Mouse (Mus musculus) CH12.LX (cell line): Measurements from ENCODE around the gene Bcl9l. TPM values are rescaled to one million over a fixed set of nuclear protein-coding genes. Genes with fewer than 3 reads are reported as not detected.

Experiments
- DNase-seq: peaks from one replicate; pipeline ENCODE4 v3.0.0-alpha.2; 2013; ENCODE audit errors: extremely low read depth
- H3K27ac ChIP-seq: 2 replicates; pipeline ENCODE4 v1.5.1; 2012; ENCODE audit warnings: low read depth, mild to moderate bottlenecking, control low read depth, moderate library complexity; ENCODE audit not compliant: insufficient read depth
- H3K27me3 ChIP-seq: replicated peaks from 2 replicates; pipeline ENCODE3; 2012; ENCODE audit warnings: inconsistent platforms
- H3K36me3 ChIP-seq, 2 experiments: replicated peaks in 1 of 2; 2 replicates each; pipeline versions ENCODE3 to v1.6.1; 2012; ENCODE audit warnings: inconsistent platforms in 1 of 2, low read length in 1 of 2, mild to moderate bottlenecking in 1 of 2, mixed read lengths in 1 of 2, moderate library complexity in 1 of 2; ENCODE audit not compliant: control insufficient read depth in 1 of 2, insufficient read depth in 1 of 2
- H3K4me1 ChIP-seq, 2 experiments: 2 replicates each; pipeline ENCODE4 v1.6.1; 2012; ENCODE audit warnings: inconsistent platforms in 1 of 2, moderate library complexity in 1 of 2; ENCODE audit not compliant: insufficient read depth in 2 of 2, control insufficient read depth in 1 of 2
- H3K4me2 ChIP-seq: 2 replicates; pipeline ENCODE4 v1.6.1; 2012; ENCODE audit warnings: low read depth, mild to moderate bottlenecking, control low read depth; ENCODE audit not compliant: poor library complexity, insufficient read depth, severe bottlenecking
- H3K4me3 ChIP-seq, 3 experiments: fragments of 150-350 bp in 1 of 3; sonication (generic) in 1 of 3; replicated peaks in 1 of 3; 2 replicates each; pipeline versions ENCODE3 to v1.5.1; 2011 to 2012; ENCODE audit warnings: low read depth in 2 of 3, low read length in 2 of 3, mild to moderate bottlenecking in 2 of 3, moderate library complexity in 2 of 3, control low read depth in 1 of 3, improper control_type of control experiment in 1 of 3, inconsistent platforms in 1 of 3, mixed read lengths in 1 of 3; ENCODE audit not compliant: poor library complexity in 1 of 3
- H3K79me2 ChIP-seq: replicated peaks from 2 replicates; pipeline ENCODE4 v1.6.1; 2012; ENCODE audit warnings: mild to moderate bottlenecking, moderate library complexity; ENCODE audit not compliant: control insufficient read depth, poor library complexity, insufficient read depth, severe bottlenecking; ENCODE audit errors: extremely low read depth
- H3K9ac ChIP-seq: 2 replicates; pipeline ENCODE4 v1.6.1; 2012; ENCODE audit warnings: low read depth, mild to moderate bottlenecking, control low read depth, moderate library complexity; ENCODE audit not compliant: insufficient read depth
- H3K9me3 ChIP-seq: replicated peaks from 2 replicates; pipeline ENCODE3; 2012; ENCODE audit warnings: low read length, inconsistent platforms, mixed read lengths
- BHLHE40 ChIP-seq: IDR thresholded peaks from 2 replicates; pipeline ENCODE4 v1.6.1; 2011; ENCODE audit warnings: mild to moderate bottlenecking, low read depth, low read length, improper control_type of control experiment
- CHD1 ChIP-seq: IDR thresholded peaks from 2 replicates; pipeline ENCODE4 v1.6.1; 2012; ENCODE audit warnings: low read depth, low read length, improper control_type of control experiment, inconsistent platforms
- EP300 ChIP-seq: IDR thresholded peaks from 2 replicates; pipeline ENCODE4 v1.6.1; 2011; ENCODE audit warnings: low read length, improper control_type of control experiment
- HCFC1 ChIP-seq: IDR thresholded peaks from 2 replicates; pipeline ENCODE4 v1.6.1; 2012; ENCODE audit warnings: low read depth, mild to moderate bottlenecking, inconsistent platforms, low read length, improper control_type of control experiment
- IRF4 ChIP-seq: IDR thresholded peaks from 2 replicates; pipeline ENCODE4 v1.6.1; 2014; ENCODE audit warnings: low read depth, mild to moderate bottlenecking, inconsistent platforms, low read length, improper control_type of control experiment
- JUN ChIP-seq: IDR thresholded peaks from 2 replicates; pipeline ENCODE4 v1.6.1; 2011; ENCODE audit warnings: low read depth, mild to moderate bottlenecking, low read length, improper control_type of control experiment, moderate library complexity; ENCODE audit not compliant: insufficient read depth
- JUND ChIP-seq: conservative IDR thresholded peaks from 2 replicates; pipeline ENCODE4 v1.6.1; 2011; ENCODE audit warnings: low read depth, low read length, improper control_type of control experiment
- MAX ChIP-seq: IDR thresholded peaks from 2 replicates; pipeline ENCODE4 v1.6.1; 2011; ENCODE audit warnings: low read length, improper control_type of control experiment
- NELFE ChIP-seq: IDR thresholded peaks from 2 replicates; pipeline ENCODE4 v1.6.1; 2011; ENCODE audit warnings: low read depth, low read length, improper control_type of control experiment
- NRF1 ChIP-seq: IDR thresholded peaks from 2 replicates; pipeline ENCODE4 v1.6.1; 2014; ENCODE audit warnings: low read depth, mild to moderate bottlenecking, inconsistent platforms, low read length, improper control_type of control experiment, moderate library complexity
- PAX5 ChIP-seq: IDR thresholded peaks from 2 replicates; pipeline ENCODE4 v1.6.1; 2012; ENCODE audit warnings: low read length, inconsistent platforms, mixed read lengths
- POLR2A ChIP-seq: IDR thresholded peaks from 2 replicates; pipeline ENCODE4 v1.6.1; 2011; ENCODE audit warnings: low read depth, mild to moderate bottlenecking, improper control_type of control experiment, low read length
- SIN3A ChIP-seq: IDR thresholded peaks from 2 replicates; pipeline ENCODE4 v1.6.1; 2012; ENCODE audit warnings: low read length, improper control_type of control experiment, inconsistent platforms
- SMC3 ChIP-seq: IDR thresholded peaks from 2 replicates; pipeline ENCODE4 v1.6.1; 2011; ENCODE audit warnings: low read depth, low read length, improper control_type of control experiment
- TBP ChIP-seq: conservative IDR thresholded peaks from 2 replicates; pipeline ENCODE4 v1.6.1; 2011; ENCODE audit warnings: low read depth, low read length, improper control_type of control experiment
- TCF12 ChIP-seq: IDR thresholded peaks from 2 replicates; pipeline ENCODE4 v1.6.1; 2014; ENCODE audit warnings: low read depth, mild to moderate bottlenecking, inconsistent platforms, low read length, improper control_type of control experiment
- UBTF ChIP-seq: IDR thresholded peaks from 2 replicates; pipeline ENCODE4 v1.6.1; 2012; ENCODE audit warnings: low read depth, mild to moderate bottlenecking, inconsistent platforms, low read length, improper control_type of control experiment, moderate library complexity
- USF1 ChIP-seq: IDR thresholded peaks from 2 replicates; pipeline ENCODE4 v1.6.1; 2014; ENCODE audit warnings: low read depth, mild to moderate bottlenecking, inconsistent platforms, low read length, improper control_type of control experiment
- ZC3H11A ChIP-seq: IDR thresholded peaks from 2 replicates; pipeline ENCODE4 v1.6.1; 2012; ENCODE audit warnings: low read depth, mild to moderate bottlenecking, inconsistent platforms, low read length, improper control_type of control experiment
- ZKSCAN1 ChIP-seq: IDR thresholded peaks from 2 replicates; pipeline ENCODE4 v1.6.1; 2012; ENCODE audit warnings: low read depth, inconsistent platforms, low read length, improper control_type of control experiment, borderline replicate concordance
- ZNF384 ChIP-seq: IDR thresholded peaks from 2 replicates; pipeline ENCODE4 v1.6.1; 2012; ENCODE audit warnings: low read depth, low read length, improper control_type of control experiment, inconsistent platforms
- dilution Hi-C: fragments of 300-500 bp; cut with MboI; formaldehyde crosslinking; loops from 2 replicates; pipeline ENCODE4 v1.14.3; 2020; ENCODE audit warnings: low sequenced_read_pairs; ENCODE audit not compliant: extremely low pct_unique_long_range_greater_than_20kb, extremely low pct_ligation_motif_present
- in situ Hi-C: fragments of 300-500 bp; cut with MboI; formaldehyde crosslinking; loops from 3 replicates; pipeline ENCODE4 v1.14.3; 2019; ENCODE audit warnings: low sequenced_read_pairs, low pct_ligation_motif_present, low pct_unique_long_range_greater_than_20kb, mixed read lengths
- polyA plus RNA-seq: library from polyadenylated mRNA; unstranded; fragments of >175 nt; gene quantifications from 2 replicates; pipeline ENCODE4 v1.2.1, GENCODE M21; 2012; ENCODE audit warnings: low read depth; ENCODE audit not compliant: insufficient read length
- total RNA-seq, 2 experiments: library from RNA; depleted of rRNA; stranded (reverse); fragments of 300-350 nt in 1 of 2; fragments of >200 nt in 1 of 2; gene quantifications; 2 replicates each; pipeline ENCODE4 v1.2.3; 2012 to 2014

Bcl9l gene
- total and polyA plus RNA-seq, 3 experiments, result 0.67 to 7.5 (median 1.6) TPM

GRCm38 (mm10) chr9:44486335-44486734, 3.7 kb downstream of the Bcl9l start:
- TF ChIP-seq ZNF384 (no peak), SIN3A (no peak), BHLHE40 (no peak), POLR2A (no peak), IRF4 (no peak), JUND (no peak), TBP (no peak), ZC3H11A (no peak), HCFC1 (no peak), UBTF (no peak), NRF1 (no peak)
- no peaks in the 10 kb centered on the region for H3K79me2 ChIP-seq
- no peak for DNase-seq
- in situ Hi-C loops, result no loop called here
- dilution Hi-C loops, result no loop called here
- peaks cover 19 to 84% of the 10 kb centered on the region in 2 experiments for H3K4me1 ChIP-seq
- H3K9ac ChIP-seq, result no peak overlapping the region
- no peaks in the 10 kb centered on the region for H3K9me3 ChIP-seq
- H3K27me3 ChIP-seq, result peaks cover 4% of the 10 kb centered on the region
- H3K36me3 ChIP-seq, result peaks cover 0 to 29% of the 10 kb centered on the region in 2 experiments
- no peak overlapping the region for H3K27ac ChIP-seq
- H3K4me3 ChIP-seq, result no peak overlapping the region
- no peak overlapping the region for H3K4me2 ChIP-seq

- H3K27ac ChIP-seq, result no peak overlapping the region
- no peaks in the 10 kb centered on the region for H3K9me3 ChIP-seq
- in situ Hi-C loops (no loop called here), dilution Hi-C loops (no loop called here)
- TF ChIP-seq SMC3, result no peak
- no peak for TF ChIP-seq PAX5
- TF ChIP-seq MAX, result no peak
- TF ChIP-seq TCF12, result no peak
- TF ChIP-seq CHD1, result no peak
- no peak for TF ChIP-seq BHLHE40
- no peak for TF ChIP-seq EP300
- TF ChIP-seq JUN, result no peak
- TF ChIP-seq NELFE, result no peak
- TF ChIP-seq ZKSCAN1, result no peak
- TF ChIP-seq USF1, result no peak
- no peak for DNase-seq
- H3K9ac ChIP-seq, result no peak overlapping the region
- no peak overlapping the region for H3K4me3 ChIP-seq
- no peak overlapping the region for H3K4me2 ChIP-seq
- H3K27me3 ChIP-seq, result no peaks in the 10 kb centered on the region
- peaks cover 15 to 84% of the 10 kb centered on the region in 2 experiments for H3K4me1 ChIP-seq
- H3K79me2 ChIP-seq, result no peaks in the 10 kb centered on the region
- peaks cover 0 to 34% of the 10 kb centered on the region in 2 experiments for H3K36me3 ChIP-seq
Measured at GRCm38 (mm10) chr9:44486741-44487421, 4.3 kb downstream of the Bcl9l start.
